Mouse (Mus musculus) limb, embryonic 15.5 days (tissue): ENCODE measurements around the gene Shisa6. TPM values are rescaled to one million over a fixed set of nuclear protein-coding genes. Genes with fewer than 3 reads are reported as not detected.

ENCODE experiments used
- ATAC-seq: fragments of 200-750 bp; cut with Nextera tagmentation; 2 replicates; pipeline ENCODE4 v1.8.0; 2017; ENCODE audit warnings: low read depth, moderate TSS enrichment; ENCODE audit not compliant: insufficient number of reproducible peaks, low FRiP score, low TSS enrichment
- H3K27ac ChIP-seq: fragments of 300-500 bp; sonication (generic); 2 replicates; pipeline ENCODE4 v1.5.1; 2015; ENCODE audit warnings: moderate library complexity, mild to moderate bottlenecking, inconsistent platforms
- H3K27me3 ChIP-seq: fragments of 300-500 bp; sonication (generic); 2 replicates; pipeline ENCODE4 v1.6.1; 2015; ENCODE audit warnings: inconsistent platforms
- H3K36me3 ChIP-seq: fragments of 300-500 bp; sonication (generic); 2 replicates; pipeline ENCODE4 v1.6.1; 2015; ENCODE audit warnings: inconsistent platforms
- H3K4me1 ChIP-seq: fragments of 300-500 bp; sonication (generic); 2 replicates; pipeline ENCODE4 v1.6.1; 2015; ENCODE audit warnings: inconsistent platforms
- H3K4me2 ChIP-seq: fragments of 300-500 bp; sonication (generic); 2 replicates; pipeline ENCODE4 v1.6.1; 2015; ENCODE audit warnings: mild to moderate bottlenecking, inconsistent platforms
- H3K4me3 ChIP-seq: fragments of 300-500 bp; sonication (generic); 2 replicates; pipeline ENCODE4 v1.5.1; 2015; ENCODE audit warnings: mild to moderate bottlenecking, inconsistent platforms
- H3K9ac ChIP-seq: fragments of 300-500 bp; sonication (generic); 2 replicates; pipeline ENCODE4 v1.6.1; 2015; ENCODE audit warnings: inconsistent platforms
- H3K9me3 ChIP-seq: fragments of 300-500 bp; sonication (generic); 2 replicates; pipeline ENCODE4 v1.6.1; 2016; ENCODE audit warnings: inconsistent platforms
- WGBS: fragments of 180-500 bp; shearing (Covaris S2); methylation state at CpG from one replicate; pipeline ENCODE4 v1.1.7; 2015; 5-methylcytosine and 5-hydroxymethylcytosine counted together
- polyA plus RNA-seq: library from polyadenylated mRNA; unstranded; fragments of >200 nt; fragmentation: Nextera tagmentation; extraction: Ambion mirVana; gene quantifications from 2 replicates; pipeline ENCODE4 v1.2.1, GENCODE M21; 2015

Shisa6 gene
- polyA plus RNA-seq, 1 experiment from 2014 or later: 0.60 TPM

DNA sequence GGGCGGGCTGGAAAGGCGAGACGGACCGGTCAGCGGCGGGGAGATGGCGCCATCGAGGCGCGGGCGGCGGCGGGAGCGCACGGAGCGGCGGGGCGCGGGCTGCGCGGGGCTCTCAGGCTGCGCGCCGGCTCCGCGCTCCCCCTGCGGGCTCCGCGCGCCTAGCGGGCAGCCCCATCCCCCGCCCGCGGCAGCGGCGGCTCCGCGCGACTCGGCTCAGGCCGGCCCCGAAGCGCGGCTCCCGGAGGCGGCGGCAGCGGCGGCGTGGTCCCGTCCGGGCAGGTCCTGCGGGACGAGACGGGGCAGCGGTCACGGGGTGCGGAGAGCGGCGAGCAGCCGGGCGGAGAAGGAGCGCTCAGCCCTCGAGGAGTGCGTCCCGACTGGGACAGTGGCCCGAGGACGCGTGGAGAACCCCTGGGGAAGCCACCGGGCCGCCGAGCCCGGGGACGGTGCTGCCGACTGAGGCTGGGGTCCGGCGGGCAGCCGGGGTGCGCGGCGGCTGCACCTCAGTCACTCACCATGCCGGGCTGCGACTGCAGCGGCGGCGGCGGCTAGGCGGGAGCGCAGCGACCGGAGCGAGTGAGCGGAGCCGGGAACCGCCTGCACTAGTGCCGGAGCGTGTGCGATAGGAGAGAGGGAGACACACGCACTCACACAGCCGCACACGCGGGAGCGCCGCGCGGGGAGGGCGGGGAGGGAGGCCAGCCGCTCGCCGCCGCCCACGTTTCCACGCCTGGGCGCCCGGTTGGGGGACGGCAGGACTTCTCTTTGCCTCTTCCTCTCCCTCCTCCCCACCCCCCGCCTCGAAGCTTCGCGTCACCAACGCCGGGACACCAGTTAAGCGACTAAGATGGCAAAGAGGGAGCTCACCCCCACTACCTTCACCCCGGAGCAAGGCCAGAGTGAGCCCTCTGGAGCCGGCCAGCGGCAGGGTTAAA, 549 bp upstream of the Shisa6 start:
- under 1% methylated on average over 87 of the region's 126 CpGs for WGBS
- Histone ChIP-seq H3K4me2 (peak overlapping the region; percentile 96), H3K4me3 (peak overlapping the region; percentile 55), H3K27ac (no peak overlapping the region), H3K27me3 (peaks cover 89% of the 10 kb centered on the region), H3K4me1 (peaks cover 20% of the 10 kb centered on the region), H3K36me3 (no peaks in the 10 kb centered on the region), H3K9ac (peak overlapping the region; percentile 17; the same call in 1 of the 2 replicates), H3K9me3 (no peaks in the 10 kb centered on the region)
- no peak for ATAC-seq

DNA sequence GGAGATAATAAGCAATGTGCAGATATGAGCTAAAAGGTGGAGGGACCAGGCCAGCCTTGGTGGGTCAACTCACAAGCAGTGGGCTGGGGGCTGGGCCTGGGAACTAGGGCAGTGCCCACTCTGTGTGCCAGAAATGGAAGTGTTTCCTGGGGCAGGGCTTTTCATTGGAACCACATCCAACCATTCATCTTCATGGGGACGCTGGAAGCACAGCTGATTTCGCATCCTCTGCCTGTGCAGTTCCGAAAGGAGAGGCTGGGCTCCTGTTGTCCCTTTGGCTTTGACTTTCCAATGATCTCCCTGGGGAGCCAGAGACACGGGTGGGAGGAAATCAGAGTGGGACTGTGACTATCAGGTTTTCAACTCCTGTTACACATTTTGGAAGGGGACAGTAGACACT, 1.5 kb downstream of the Shisa6 start:
- Histone ChIP-seq H3K9me3 (no peaks in the 10 kb centered on the region), H3K4me3 (no peak overlapping the region), H3K4me1 (peaks cover 20% of the 10 kb centered on the region), H3K27ac (no peak overlapping the region), H3K36me3 (no peaks in the 10 kb centered on the region), H3K4me2 (no peak overlapping the region), H3K9ac (no peak overlapping the region), H3K27me3 (peaks cover 78% of the 10 kb centered on the region)
- no peak for ATAC-seq
- WGBS: 45% methylated on average over 4 of the region's 4 CpGs

DNA sequence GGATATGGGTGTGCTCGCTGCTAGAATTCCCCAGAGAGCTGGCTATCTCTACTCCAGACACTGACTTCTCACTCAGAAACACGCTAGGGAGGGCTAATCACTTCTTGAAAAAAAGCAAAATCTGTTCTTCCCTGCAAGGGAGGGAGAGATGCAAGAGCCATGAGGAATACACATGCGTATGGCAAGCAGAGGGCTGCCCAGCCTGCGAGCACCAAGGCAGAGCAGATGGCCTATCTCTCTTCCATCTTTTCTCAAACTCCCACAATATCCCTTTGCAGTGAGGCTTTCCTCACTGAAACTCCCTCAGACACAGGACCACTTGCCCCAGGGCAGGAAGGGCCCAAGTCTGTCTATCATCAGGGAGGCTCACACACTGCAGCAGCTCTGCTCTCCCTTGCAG, 3.4 kb downstream of the Shisa6 start:
- no peak overlapping the region for H3K9ac ChIP-seq
- H3K36me3 ChIP-seq: no peaks in the 10 kb centered on the region
- H3K4me1 ChIP-seq: peaks cover 20% of the 10 kb centered on the region
- H3K27me3 ChIP-seq: peaks cover 63% of the 10 kb centered on the region
- no peak overlapping the region for H3K27ac ChIP-seq
- no peak overlapping the region for H3K4me2 ChIP-seq
- no peak overlapping the region for H3K4me3 ChIP-seq
- no peak for ATAC-seq
- WGBS: 68% methylated on average over 4 of the region's 4 CpGs
- H3K9me3 ChIP-seq: no peaks in the 10 kb centered on the region

DNA sequence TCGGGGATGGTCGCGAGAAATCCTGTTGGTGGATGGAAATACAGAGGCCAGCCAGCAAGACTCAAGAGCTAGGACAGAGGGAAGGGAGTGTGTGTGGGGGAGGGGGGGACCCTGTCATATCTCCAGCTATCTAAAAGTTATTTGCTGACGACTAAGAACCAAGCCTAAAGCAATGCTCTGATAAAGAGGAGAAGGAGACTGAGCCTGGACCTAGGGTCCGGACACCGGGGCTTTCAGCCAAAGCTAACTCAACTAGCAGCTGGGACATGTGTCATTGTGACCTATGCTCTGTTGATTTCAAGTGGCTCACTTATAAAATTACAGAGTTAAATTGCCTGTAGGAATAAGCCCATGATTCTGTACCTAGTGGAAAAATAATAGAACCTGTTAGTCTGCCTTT, 6.4 kb downstream of the Shisa6 start:
- no peak for ATAC-seq
- H3K27ac ChIP-seq: no peak overlapping the region
- no peak overlapping the region for H3K4me3 ChIP-seq
- no peaks in the 10 kb centered on the region for H3K9me3 ChIP-seq
- H3K9ac ChIP-seq: no peak overlapping the region
- H3K4me1 ChIP-seq: no peaks in the 10 kb centered on the region
- no peak overlapping the region for H3K4me2 ChIP-seq
- 80% methylated on average over 6 of the region's 6 CpGs for WGBS
- peaks cover 33% of the 10 kb centered on the region for H3K27me3 ChIP-seq
- H3K36me3 ChIP-seq: no peaks in the 10 kb centered on the region

DNA sequence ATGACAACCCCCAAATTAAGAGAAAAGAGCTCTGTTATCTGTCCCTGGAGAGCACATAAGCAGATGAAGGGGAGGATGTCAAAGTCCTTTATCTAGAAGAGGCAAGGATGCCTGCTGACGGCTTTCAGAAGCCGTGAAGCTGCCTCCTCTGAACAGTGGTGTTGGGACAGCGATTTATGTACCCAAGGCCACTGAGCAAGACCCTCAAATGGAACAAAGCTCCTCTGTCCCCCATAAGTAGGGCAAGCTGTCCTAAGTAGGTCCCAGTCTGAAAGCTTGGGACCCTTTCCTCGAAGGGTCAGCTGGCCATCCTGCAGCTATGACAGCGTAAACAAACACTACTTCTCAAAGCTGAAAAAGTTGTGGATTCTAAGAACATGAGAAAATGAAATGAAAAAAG, 11.4 kb downstream of the Shisa6 start:
- Histone ChIP-seq H3K4me2 (no peak overlapping the region), H3K27me3 (0 out of 2 replicates have a peak, but pooled peaks cover 4% of the 10 kb centered on the region), H3K9ac (no peak overlapping the region), H3K36me3 (no peaks in the 10 kb centered on the region), H3K27ac (no peak overlapping the region), H3K9me3 (no peaks in the 10 kb centered on the region), H3K4me3 (no peak overlapping the region), H3K4me1 (no peaks in the 10 kb centered on the region)
- no peak for ATAC-seq
- 70% methylated on average over 5 of the region's 5 CpGs for WGBS

DNA sequence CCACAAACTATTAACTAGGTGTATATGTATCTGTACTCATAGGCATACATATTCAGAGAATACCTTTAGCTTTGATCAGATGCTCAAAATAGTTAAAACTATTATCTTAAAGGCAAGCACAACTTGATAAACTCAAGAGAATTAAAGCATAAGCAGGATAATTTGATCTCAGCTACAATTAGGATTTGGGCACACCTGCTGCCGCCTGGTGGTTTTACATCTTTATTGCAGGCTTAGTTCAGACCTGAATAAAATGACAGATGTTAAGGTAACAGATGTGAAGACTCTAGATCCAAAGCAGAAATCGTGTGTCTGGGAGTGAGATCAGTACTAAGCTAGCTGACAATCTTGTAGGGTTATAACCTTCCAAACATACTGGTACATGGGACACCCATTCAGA, 24.8 kb downstream of the Shisa6 start:
- Histone ChIP-seq H3K4me2 (no peak overlapping the region), H3K9me3 (no peaks in the 10 kb centered on the region), H3K4me3 (no peak overlapping the region), H3K4me1 (0 out of 2 replicates have a peak, but pooled peaks cover 4% of the 10 kb centered on the region), H3K36me3 (no peaks in the 10 kb centered on the region), H3K27me3 (no peaks in the 10 kb centered on the region), H3K27ac (no peak overlapping the region), H3K9ac (no peak overlapping the region)
- WGBS: 65% methylated on average over 2 of the region's 2 CpGs
- no peak for ATAC-seq

DNA sequence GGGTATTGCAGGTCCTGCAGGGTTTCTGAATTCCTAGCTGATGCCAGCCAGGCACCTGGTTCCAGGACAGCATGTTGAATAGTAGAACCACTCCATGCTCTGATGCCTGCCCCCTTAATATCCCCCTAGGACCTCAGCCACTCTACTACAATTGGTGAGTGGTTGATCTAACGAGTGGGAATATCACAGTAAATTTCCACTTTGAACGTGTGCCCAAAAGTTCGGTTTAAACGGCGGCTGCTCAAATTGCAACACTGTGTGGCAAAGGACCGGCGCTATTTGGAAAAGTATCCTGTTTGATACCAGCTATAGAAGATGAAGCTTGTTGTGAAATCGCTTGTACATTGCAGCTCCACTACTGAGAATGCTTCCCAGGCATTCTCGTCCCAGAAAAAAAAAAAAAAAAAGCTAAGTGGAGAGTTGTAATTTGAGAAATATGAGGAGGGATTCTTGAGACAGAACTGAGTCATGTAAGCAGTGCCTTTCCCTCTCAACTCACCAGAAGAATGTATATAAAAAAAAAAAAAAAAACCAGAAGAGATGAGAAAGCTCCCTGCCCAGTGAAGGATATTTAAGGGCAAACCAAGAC, 26.8 kb downstream of the Shisa6 start:
- Histone ChIP-seq H3K9ac (no peak overlapping the region), H3K36me3 (no peaks in the 10 kb centered on the region), H3K4me1 (0 out of 2 replicates have a peak, but pooled peaks cover 4% of the 10 kb centered on the region), H3K4me2 (no peak overlapping the region), H3K9me3 (no peaks in the 10 kb centered on the region), H3K27ac (no peak overlapping the region), H3K27me3 (no peaks in the 10 kb centered on the region), H3K4me3 (no peak overlapping the region)
- no peak for ATAC-seq
- WGBS: 46% methylated on average over 9 of the region's 9 CpGs

DNA sequence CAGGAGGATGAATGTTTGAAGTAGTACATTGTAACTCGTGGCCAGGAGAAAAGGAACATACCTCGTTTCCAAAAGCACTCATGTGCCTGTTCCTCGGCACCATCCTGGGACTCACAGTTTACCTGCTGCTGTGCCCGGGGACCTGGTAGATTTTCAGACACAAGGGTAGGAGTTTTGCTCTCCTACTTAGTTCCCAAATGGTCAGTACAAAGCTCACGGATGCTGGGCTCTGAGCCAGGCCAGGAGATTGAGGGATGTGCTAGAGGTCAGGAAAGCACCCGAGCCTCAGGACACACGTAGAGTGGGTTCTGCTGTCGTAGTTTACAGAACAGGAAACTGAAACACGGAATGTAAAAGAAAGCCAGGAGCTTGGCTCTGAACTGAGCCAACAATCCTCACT, 29.5 kb downstream of the Shisa6 start:
- Histone ChIP-seq H3K27me3 (no peaks in the 10 kb centered on the region), H3K4me1 (0 out of 2 replicates have a peak, but pooled peaks cover 4% of the 10 kb centered on the region), H3K36me3 (no peaks in the 10 kb centered on the region), H3K4me2 (no peak overlapping the region), H3K27ac (no peak overlapping the region), H3K4me3 (no peak overlapping the region), H3K9ac (no peak overlapping the region), H3K9me3 (no peaks in the 10 kb centered on the region)
- ATAC-seq: no peak
- 66% methylated on average over 9 of the region's 9 CpGs for WGBS

DNA sequence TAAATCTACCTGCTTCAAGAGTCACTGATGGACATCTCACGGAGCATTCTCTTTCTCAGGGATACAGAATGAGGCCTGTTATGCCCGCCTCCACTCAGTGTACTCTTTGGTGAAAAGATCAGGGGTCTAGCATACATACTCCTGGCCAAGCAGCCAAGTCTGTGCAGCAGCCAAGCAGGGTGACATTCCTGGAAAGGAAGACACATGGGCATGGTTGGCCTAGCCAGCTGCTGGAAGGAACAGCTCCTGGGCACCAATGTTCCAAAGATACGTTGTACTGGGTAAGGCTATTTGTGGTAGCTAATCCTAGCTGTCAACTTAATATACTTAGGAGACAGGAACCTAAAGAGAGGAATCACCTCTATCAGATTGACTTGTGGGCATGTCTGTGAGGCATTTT, 31.4 kb downstream of the Shisa6 start:
- 84% methylated on average over 3 of the region's 3 CpGs for WGBS
- Histone ChIP-seq H3K4me1 (0 out of 2 replicates have a peak, but pooled peaks cover 4% of the 10 kb centered on the region), H3K4me3 (no peak overlapping the region), H3K4me2 (no peak overlapping the region), H3K9me3 (no peaks in the 10 kb centered on the region), H3K27ac (no peak overlapping the region), H3K27me3 (no peaks in the 10 kb centered on the region), H3K36me3 (no peaks in the 10 kb centered on the region), H3K9ac (no peak overlapping the region)
- no peak for ATAC-seq

DNA sequence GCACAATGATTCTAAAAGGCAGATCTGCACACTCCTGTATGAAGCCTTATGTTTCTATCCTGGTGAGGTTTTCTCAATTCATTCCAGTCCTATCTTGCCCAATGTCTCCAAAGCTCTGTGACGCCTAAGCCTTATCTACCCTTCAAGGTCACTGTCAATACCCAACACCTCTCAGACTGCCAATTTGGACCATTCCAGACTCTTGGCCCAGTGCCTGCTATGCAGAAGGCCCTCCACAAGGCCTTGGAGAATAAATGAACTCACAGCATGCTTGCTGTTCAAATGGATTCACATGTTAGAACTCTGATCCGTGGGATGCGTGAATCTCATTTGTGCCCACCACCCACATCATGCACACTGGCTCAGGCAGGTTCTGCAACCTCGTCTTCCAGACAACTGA, 38.0 kb downstream of the Shisa6 start:
- no peak overlapping the region for H3K4me2 ChIP-seq
- no peak overlapping the region for H3K27ac ChIP-seq
- H3K9ac ChIP-seq: no peak overlapping the region
- WGBS: 79% methylated on average over 4 of the region's 4 CpGs
- H3K9me3 ChIP-seq: no peaks in the 10 kb centered on the region
- no peak overlapping the region for H3K4me3 ChIP-seq
- ATAC-seq: no peak
- H3K36me3 ChIP-seq: no peaks in the 10 kb centered on the region
- no peaks in the 10 kb centered on the region for H3K4me1 ChIP-seq
- H3K27me3 ChIP-seq: no peaks in the 10 kb centered on the region

DNA sequence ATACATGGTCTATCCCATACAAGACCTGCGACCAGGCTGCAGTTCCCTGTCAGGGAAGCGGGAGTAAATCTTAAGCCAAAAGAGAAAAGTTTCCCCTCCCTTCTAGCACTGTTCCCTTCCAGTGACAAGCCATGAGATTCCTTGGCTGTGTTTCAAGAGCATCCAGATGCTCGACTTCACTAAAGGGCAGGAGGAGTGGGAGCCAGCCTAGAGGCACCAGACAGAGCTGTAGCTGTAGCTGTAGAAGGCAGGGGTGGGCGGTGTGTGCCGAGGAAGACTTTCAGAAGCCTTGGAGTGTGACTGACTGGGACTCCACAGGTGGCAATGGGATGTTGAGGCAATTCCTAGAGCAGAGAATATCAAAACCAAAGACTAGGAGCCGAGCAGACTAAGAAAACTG, 43.3 kb downstream of the Shisa6 start:
- Histone ChIP-seq H3K4me2 (no peak overlapping the region), H3K27ac (no peak overlapping the region), H3K4me3 (no peak overlapping the region), H3K4me1 (no peaks in the 10 kb centered on the region), H3K9ac (no peak overlapping the region), H3K36me3 (no peaks in the 10 kb centered on the region), H3K27me3 (no peaks in the 10 kb centered on the region), H3K9me3 (no peaks in the 10 kb centered on the region)
- no peak for ATAC-seq
- 70% methylated on average over 6 of the region's 6 CpGs for WGBS

DNA sequence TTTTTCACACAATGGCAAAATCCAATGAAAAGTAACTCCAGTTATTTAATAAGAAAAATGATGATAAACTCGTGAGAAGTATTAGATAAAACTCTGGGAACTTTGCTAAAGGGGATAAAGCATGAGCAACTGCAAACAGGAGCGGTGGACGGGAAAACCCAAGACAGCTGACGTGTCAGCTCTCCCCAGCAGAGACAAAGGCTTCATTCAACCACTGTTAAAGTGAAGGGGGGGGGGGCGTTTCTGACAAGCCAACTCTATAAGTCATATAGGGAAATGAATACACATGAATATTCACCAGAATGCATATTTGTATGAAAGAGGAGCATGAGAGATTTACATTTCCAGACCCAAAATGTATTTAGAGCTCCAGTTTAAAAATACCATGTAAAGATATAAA, 83.1 kb downstream of the Shisa6 start:
- WGBS: 47% methylated on average over 5 of the region's 5 CpGs
- no peaks in the 10 kb centered on the region for H3K27me3 ChIP-seq
- ATAC-seq: no peak

More for the DNA sequence above, 83.1 kb downstream of the Shisa6 start:
- no peak overlapping the region for H3K27ac ChIP-seq
- H3K9ac ChIP-seq: no peak overlapping the region
- H3K36me3 ChIP-seq: no peaks in the 10 kb centered on the region
- no peaks in the 10 kb centered on the region for H3K4me1 ChIP-seq
- H3K4me2 ChIP-seq: no peak overlapping the region
- no peaks in the 10 kb centered on the region for H3K9me3 ChIP-seq
- no peak overlapping the region for H3K4me3 ChIP-seq
